Mouse (Mus musculus) intestine, embryonic 14.5 days (tissue): Measurements from ENCODE around the gene Rbck1. TPM values are rescaled to one million over a fixed set of nuclear protein-coding genes. Genes with fewer than 3 reads are reported as not detected.

Experiments used
- ATAC-seq: fragments of 200-750 bp; cut with Nextera tagmentation; replicated peaks from 2 replicates; pipeline ENCODE4 v1.8.0; 2017; ENCODE audit warnings: low read depth, moderate number of reproducible peaks, moderate TSS enrichment, moderate library complexity; ENCODE audit not compliant: low FRiP score, low TSS enrichment
- DNase-seq: peaks from one replicate; pipeline ENCODE4 v3.0.0-alpha.2; 2018; ENCODE audit warnings: low spot score
- H3K27ac ChIP-seq: fragments of 300-500 bp; sonication (generic); 2 replicates; pipeline ENCODE4 v1.5.1; 2014; ENCODE audit warnings: low read depth, mild to moderate bottlenecking, control low read depth
- H3K27me3 ChIP-seq: fragments of 300-500 bp; sonication (generic); replicated peaks from 2 replicates; pipeline ENCODE4 v1.6.1; 2014; ENCODE audit warnings: low read length, control low read depth; ENCODE audit not compliant: control insufficient read depth, insufficient read depth
- H3K36me3 ChIP-seq: fragments of 300-500 bp; sonication (generic); 2 replicates; pipeline ENCODE4 v1.6.1; 2014; ENCODE audit warnings: low read length, control low read depth; ENCODE audit not compliant: control insufficient read depth, insufficient read depth
- H3K4me1 ChIP-seq: fragments of 300-500 bp; sonication (generic); replicated peaks from 2 replicates; pipeline ENCODE4 v1.6.1; 2014; ENCODE audit warnings: low read length, control low read depth, mixed read lengths; ENCODE audit not compliant: control insufficient read depth, insufficient read depth
- H3K4me2 ChIP-seq: fragments of 300-500 bp; sonication (generic); 2 replicates; pipeline ENCODE4 v1.6.1; 2014; ENCODE audit warnings: low read length
- H3K4me3 ChIP-seq: fragments of 300-500 bp; sonication (generic); 2 replicates; pipeline ENCODE4 v1.5.1; 2014; ENCODE audit warnings: low read depth, low read length, control low read depth, mixed read lengths
- H3K9ac ChIP-seq: fragments of 300-500 bp; sonication (generic); 2 replicates; pipeline ENCODE4 v1.6.1; 2014; ENCODE audit warnings: mild to moderate bottlenecking, low read length
- H3K9me3 ChIP-seq: fragments of 300-500 bp; sonication (generic); 2 replicates; pipeline ENCODE4 v1.6.1; 2016; ENCODE audit warnings: low read length, control low read depth; ENCODE audit not compliant: control insufficient read depth
- WGBS: fragments of 180-500 bp; shearing (Covaris S2); extraction: QIAGEN DNeasy Blood & Tissue Kit; methylation state at CpG from one replicate; pipeline ENCODE4 v1.1.7; 2014; 5-methylcytosine and 5-hydroxymethylcytosine counted together
- polyA plus RNA-seq: library from polyadenylated mRNA; unstranded; fragments of >200 nt; fragmentation: Nextera tagmentation; extraction: Ambion mirVana; gene quantifications from 2 replicates; pipeline ENCODE4 v1.2.1, GENCODE M21; 2014

Gene Rbck1
- polyA plus RNA-seq, 1 experiment from 2014 or later = 89.8 TPM

DNA sequence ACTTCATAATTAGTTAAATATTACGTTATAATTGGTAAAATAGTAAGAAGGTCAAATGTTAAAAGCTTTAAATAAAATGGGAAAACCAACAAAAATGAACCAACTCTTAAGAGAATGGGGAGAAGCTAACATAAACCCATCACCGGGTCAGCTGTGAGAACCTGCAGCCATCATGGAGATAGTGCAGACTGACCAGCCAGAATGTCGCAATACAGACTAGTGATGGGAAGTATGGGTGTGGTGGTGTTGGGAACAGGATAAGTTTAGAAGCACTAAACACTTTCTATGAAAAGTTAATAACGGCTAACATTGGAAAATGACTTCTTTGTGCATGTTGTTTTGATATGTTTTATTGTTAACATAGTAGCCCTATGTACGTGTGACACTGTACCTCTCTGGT is 44.9 kb downstream of the Rbck1 start:
- WGBS = 88% methylated on average over 5 of the region's 5 CpGs
- no peak overlapping the region for H3K4me2 ChIP-seq
- no peak overlapping the region for H3K4me3 ChIP-seq
- ATAC-seq (no peak), DNase-seq (no peak)
- H3K27me3 ChIP-seq = no peaks in the 10 kb centered on the region
- H3K4me1 ChIP-seq = no peaks in the 10 kb centered on the region
- no peak overlapping the region for H3K27ac ChIP-seq
- no peak overlapping the region for H3K9ac ChIP-seq
- peaks cover 45% of the 10 kb centered on the region for H3K36me3 ChIP-seq
- no peaks in the 10 kb centered on the region for H3K9me3 ChIP-seq

DNA sequence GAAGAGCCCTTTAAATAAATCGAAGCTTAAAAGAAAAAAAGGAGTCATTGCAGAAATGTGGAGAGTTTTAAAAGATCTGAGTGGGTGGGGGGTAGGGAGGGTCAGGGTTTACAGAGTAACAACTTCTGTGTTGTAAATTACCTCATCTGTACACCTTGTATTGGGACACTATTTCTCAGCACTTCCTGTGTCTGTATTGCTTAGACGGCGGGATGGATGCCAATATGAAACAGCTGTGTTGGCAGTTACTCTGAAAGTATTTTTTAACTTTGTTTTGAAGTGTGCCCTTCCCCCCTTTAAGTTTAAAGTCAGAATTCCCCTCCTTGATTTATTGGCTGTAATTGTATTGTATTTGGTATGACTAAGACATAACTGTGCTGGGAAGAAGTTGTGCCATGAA is 51.0 kb downstream of the Rbck1 start:
- WGBS = 80% methylated on average over 3 of the region's 3 CpGs
- no peak overlapping the region for H3K9ac ChIP-seq
- H3K4me1 ChIP-seq = no peaks in the 10 kb centered on the region
- H3K36me3 ChIP-seq = peaks cover 83% of the 10 kb centered on the region
- no peak for DNase-seq
- H3K27me3 ChIP-seq = no peaks in the 10 kb centered on the region
- H3K27ac ChIP-seq = no peak overlapping the region
- no peak overlapping the region for H3K4me2 ChIP-seq
- no peak overlapping the region for H3K4me3 ChIP-seq
- no peak for ATAC-seq
- no peaks in the 10 kb centered on the region for H3K9me3 ChIP-seq

DNA sequence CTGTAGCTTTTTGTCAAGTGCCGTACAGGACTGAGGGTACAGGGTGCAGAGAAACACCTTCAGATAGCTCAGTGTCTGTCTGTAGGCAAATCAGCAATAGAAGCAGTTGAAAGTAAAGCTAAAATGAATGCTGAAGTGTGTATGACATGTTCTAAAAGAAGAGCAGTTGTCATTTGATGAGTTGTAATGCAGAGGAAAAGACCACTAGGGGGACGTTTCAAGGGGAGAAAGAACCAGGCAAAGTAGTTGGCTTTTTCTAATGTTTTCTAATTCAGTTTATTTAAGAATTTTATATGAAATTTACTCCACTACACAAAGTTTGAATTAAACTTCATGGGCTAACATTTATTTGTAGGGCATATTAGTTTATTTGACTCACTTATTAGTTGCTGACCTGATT is 58.8 kb downstream of the Rbck1 start:
- Histone ChIP-seq H3K4me2 (no peak overlapping the region), H3K27ac (no peak overlapping the region), H3K9ac (no peak overlapping the region), H3K9me3 (no peaks in the 10 kb centered on the region), H3K27me3 (no peaks in the 10 kb centered on the region), H3K4me3 (no peak overlapping the region), H3K36me3 (peaks cover 86% of the 10 kb centered on the region), H3K4me1 (no peaks in the 10 kb centered on the region)
- DNase-seq (no peak), ATAC-seq (no peak)
- 81% methylated on average over 2 of the region's 2 CpGs for WGBS

Other genes with a start within 250 kb of the Rbck1 start
- gene Srxn1, start 227.1 kb downstream of the Rbck1 start, polyA plus RNA-seq = 12.0 and 12.4 TPM in 2 replicates
- gene Tcf15, start 189.1 kb downstream of the Rbck1 start, polyA plus RNA-seq = 14.4 and 15.9 TPM in 2 replicates
- 87.5 and 112 TPM in 2 replicates for gene Csnk2a1, start 105.8 kb downstream of the Rbck1 start, polyA plus RNA-seq
- gene Tbc1d20, start 38.8 kb downstream of the Rbck1 start, polyA plus RNA-seq = 31.7 and 36.4 TPM in 2 replicates
- gene Trib3, start 11.4 kb upstream of the Rbck1 start, polyA plus RNA-seq = 1.8 and 2.8 TPM in 2 replicates
- gene Nrsn2, start 44.0 kb upstream of the Rbck1 start, polyA plus RNA-seq = 3.9 and 4.5 TPM in 2 replicates
- gene Sox12, start 65.4 kb upstream of the Rbck1 start, polyA plus RNA-seq = 12.1 and 13.2 TPM in 2 replicates
- 38.2 and 39.1 TPM in 2 replicates for gene Zcchc3, start 82.4 kb upstream of the Rbck1 start, polyA plus RNA-seq
- gene 6820408C15Rik, start 82.9 kb upstream of the Rbck1 start, polyA plus RNA-seq = 0.51 and 0.86 TPM in 2 replicates
- not detected in 2 replicates for gene Defb23, start 132.0 kb upstream of the Rbck1 start, polyA plus RNA-seq
- gene Defb20, start 144.4 kb upstream of the Rbck1 start, polyA plus RNA-seq = not detected in 2 replicates
- not detected in 2 replicates for gene Defb22, start 157.5 kb upstream of the Rbck1 start, polyA plus RNA-seq
- gene Defb26, start 179.0 kb upstream of the Rbck1 start, polyA plus RNA-seq = not detected in 2 replicates
- not detected in 2 replicates for gene Defb28, start 185.6 kb upstream of the Rbck1 start, polyA plus RNA-seq
- not detected in 2 replicates for gene Defb29, start 207.4 kb upstream of the Rbck1 start, polyA plus RNA-seq
- not detected in 2 replicates for gene Gm17416, start 236.7 kb upstream of the Rbck1 start, polyA plus RNA-seq
- gene Defb21, start 240.1 kb upstream of the Rbck1 start, polyA plus RNA-seq = not detected in 2 replicates
- not detected in 2 replicates for gene Defb19, start 247.7 kb upstream of the Rbck1 start, polyA plus RNA-seq